Mouse (Mus musculus) MEL (cell line): Measurements from ENCODE around the gene Gtsf2. TPM values are rescaled to one million over a fixed set of nuclear protein-coding genes. Genes with fewer than 3 reads are reported as not detected.

Experiments
- DNase-seq: peaks from one replicate; pipeline ENCODE4 v3.0.0; 2011; ENCODE audit warnings: low read depth, low spot score
- H3K27ac ChIP-seq: 2 replicates; pipeline ENCODE4 v1.5.1; 2012; ENCODE audit warnings: low read depth, mild to moderate bottlenecking, control low read depth, low read length, moderate library complexity; ENCODE audit not compliant: control insufficient read depth
- H3K27me3 ChIP-seq, 2 experiments: fragments of 150-350 bp in 1 of 2; sonication (generic) in 1 of 2; 2 replicates each; pipeline ENCODE4 v1.6.1; 2012; ENCODE audit warnings: low read length in 2 of 2, mild to moderate bottlenecking in 2 of 2, improper control_type of control experiment in 1 of 2, moderate library complexity in 1 of 2; ENCODE audit not compliant: insufficient read depth in 2 of 2, control insufficient read depth in 1 of 2
- H3K36me3 ChIP-seq, 2 experiments: 2 replicates each; pipeline ENCODE4 v1.6.1; 2012 to 2014; ENCODE audit warnings: low read length in 2 of 2, improper control_type of control experiment in 1 of 2, inconsistent platforms in 1 of 2, mild to moderate bottlenecking in 1 of 2; ENCODE audit not compliant: insufficient read depth in 2 of 2, control insufficient read depth in 1 of 2
- H3K4me1 ChIP-seq, 2 experiments: fragments of 150-350 bp in 1 of 2; sonication (generic) in 1 of 2; 2 replicates each; pipeline ENCODE4 v1.6.1; 2012; ENCODE audit warnings: low read length in 2 of 2, improper control_type of control experiment in 1 of 2, mild to moderate bottlenecking in 1 of 2; ENCODE audit not compliant: insufficient read depth in 2 of 2, control insufficient read depth in 1 of 2
- H3K4me3 ChIP-seq, 2 experiments: fragments of 150-350 bp in 1 of 2; sonication (generic) in 1 of 2; 2 replicates each; pipeline ENCODE4 v1.5.1; 2012; ENCODE audit warnings: low read depth in 2 of 2, low read length in 2 of 2, mild to moderate bottlenecking in 2 of 2, moderate library complexity in 2 of 2, control low read depth in 1 of 2, improper control_type of control experiment in 1 of 2; ENCODE audit not compliant: control insufficient read depth in 1 of 2, insufficient read depth in 1 of 2
- H3K79me2 ChIP-seq: 2 replicates; pipeline ENCODE4 v1.6.1; 2012; ENCODE audit warnings: mild to moderate bottlenecking, low read length, moderate library complexity; ENCODE audit not compliant: control insufficient read depth, poor library complexity, insufficient read depth
- H3K9ac ChIP-seq: 2 replicates; pipeline ENCODE4 v1.6.1; 2012; ENCODE audit warnings: low read depth, mild to moderate bottlenecking, control low read depth, low read length, moderate library complexity; ENCODE audit not compliant: control insufficient read depth, poor library complexity, severe bottlenecking
- H3K9me3 ChIP-seq: fragments of 150-350 bp; sonication (generic); replicated peaks from 2 replicates; pipeline ENCODE4 v1.6.1; 2012; ENCODE audit warnings: mild to moderate bottlenecking, low read length, improper control_type of control experiment, moderate library complexity; ENCODE audit not compliant: insufficient read depth
- ELF1 ChIP-seq: IDR thresholded peaks from 2 replicates; pipeline ENCODE4 v1.6.1; 2014; ENCODE audit warnings: low read depth, mild to moderate bottlenecking, inconsistent platforms, low read length, improper control_type of control experiment, moderate library complexity
- ETS1 ChIP-seq: IDR thresholded peaks from 2 replicates; pipeline ENCODE4 v1.6.1; 2012; ENCODE audit warnings: low read depth, mild to moderate bottlenecking, inconsistent platforms, low read length, improper control_type of control experiment, moderate library complexity
- GABPA ChIP-seq: IDR thresholded peaks from 2 replicates; pipeline ENCODE4 v1.6.1; 2012; ENCODE audit warnings: low read depth, mild to moderate bottlenecking, inconsistent platforms, low read length, improper control_type of control experiment, moderate library complexity
- GATA1 ChIP-seq: IDR thresholded peaks from 2 replicates; pipeline ENCODE4 v1.6.1; 2011; ENCODE audit warnings: low read depth, low read length, improper control_type of control experiment
- KAT2A ChIP-seq: conservative IDR thresholded peaks from 2 replicates; pipeline ENCODE4 v1.6.1; 2012; ENCODE audit warnings: low read depth, low read length, improper control_type of control experiment, inconsistent platforms
- MAX ChIP-seq: IDR thresholded peaks from 2 replicates; pipeline ENCODE4 v1.6.1; 2011; ENCODE audit warnings: low read length, improper control_type of control experiment
- MEF2A ChIP-seq: IDR thresholded peaks from 2 replicates; pipeline ENCODE4 v1.6.1; 2014; ENCODE audit warnings: low read depth, mild to moderate bottlenecking, inconsistent platforms, low read length, improper control_type of control experiment; ENCODE audit not compliant: poor library complexity, insufficient replicate concordance, severe bottlenecking; ENCODE audit errors: extremely low read depth
- MYB ChIP-seq: IDR thresholded peaks from 2 replicates; pipeline ENCODE4 v1.6.1; 2011; ENCODE audit warnings: mild to moderate bottlenecking, low read depth, low read length, improper control_type of control experiment
- MYC ChIP-seq: IDR thresholded peaks from 2 replicates; pipeline ENCODE4 v1.6.1; 2011; ENCODE audit warnings: low read depth, mild to moderate bottlenecking, low read length, improper control_type of control experiment, moderate library complexity
- RAD21 ChIP-seq: IDR thresholded peaks from 2 replicates; pipeline ENCODE4 v1.6.1; 2011; ENCODE audit warnings: mild to moderate bottlenecking, low read depth, low read length, improper control_type of control experiment
- SMC3 ChIP-seq: IDR thresholded peaks from 2 replicates; pipeline ENCODE4 v1.6.1; 2011; ENCODE audit warnings: low read depth, low read length, improper control_type of control experiment
- TBP ChIP-seq: IDR thresholded peaks from 2 replicates; pipeline ENCODE4 v1.8.0; 2011; ENCODE audit warnings: low read depth, low read length, improper control_type of control experiment
- TCF12 ChIP-seq: IDR thresholded peaks from 2 replicates; pipeline ENCODE4 v1.6.1; 2014; ENCODE audit warnings: low read depth, mild to moderate bottlenecking, inconsistent platforms, low read length, improper control_type of control experiment, moderate library complexity
- USF2 ChIP-seq, 2 experiments: IDR thresholded peaks; 2 replicates each; pipeline ENCODE4 v1.6.1; 2011 to 2012; ENCODE audit warnings: improper control_type of control experiment in 2 of 2, low read length in 2 of 2, borderline replicate concordance in 1 of 2, inconsistent platforms in 1 of 2, low read depth in 1 of 2, mild to moderate bottlenecking in 1 of 2; ENCODE audit not compliant: insufficient read depth in 1 of 2
- ZKSCAN1 ChIP-seq: IDR thresholded peaks from 2 replicates; pipeline ENCODE4 v1.6.1; 2012; ENCODE audit warnings: low read depth, mild to moderate bottlenecking, inconsistent platforms, low read length, improper control_type of control experiment, moderate library complexity
- polyA plus RNA-seq, 2 experiments: library from polyadenylated mRNA; stranded (reverse) in 1 of 2; unstranded in 1 of 2; fragments of >175 nt in 1 of 2; fragments of >200 nt in 1 of 2; gene quantifications; 2 replicates each; pipeline versions ENCODE4 v1.2.1 to v1.2.4; 2012; ENCODE audit warnings: low replicate concordance in 2 of 2, low read depth in 1 of 2; ENCODE audit not compliant: insufficient read length in 2 of 2, insufficient read depth in 1 of 2, missing spikeins in 1 of 2
- total RNA-seq: library from RNA; depleted of rRNA; stranded (reverse); fragments of 300-350 nt; gene quantifications from 2 replicates; pipeline ENCODE4 v1.2.3, GENCODE M21; 2012; rRNA removed

Gene Gtsf2
- not detected in 2 replicates for total RNA-seq
- polyA plus RNA-seq, result not detected

DNA sequence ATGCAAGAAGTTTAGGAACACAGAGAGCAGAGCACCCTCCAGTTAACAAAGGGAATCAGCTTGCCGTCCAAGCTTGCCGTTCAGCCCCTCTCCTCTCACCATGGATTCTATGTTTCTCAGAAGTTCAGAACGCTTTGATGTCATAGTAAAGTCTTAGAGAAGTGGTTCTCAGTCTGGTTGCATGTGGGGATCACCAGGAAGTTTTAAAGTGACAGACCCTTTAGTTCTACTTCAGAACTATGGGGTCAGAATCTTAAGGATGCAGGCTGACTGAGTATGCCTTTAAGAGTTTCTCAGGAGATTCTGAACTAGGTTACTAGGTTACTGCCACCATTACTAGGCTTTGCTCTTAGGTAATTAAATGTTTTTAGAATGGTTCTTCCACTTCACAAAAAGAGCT lies at the start of gene Gtsf2:
Gene Gtsf2 (minus strand): TSS at position 101 of the 400 bp plus-strand sequence.
- H3K4me3 ChIP-seq, result no peak within 1 kb of the TSS
- DNase-seq, result no peak
- H3K4me1 ChIP-seq, result no peaks in the 10 kb centered on the region
- H3K27me3 ChIP-seq, result no peaks in the 10 kb centered on the region
- H3K79me2 ChIP-seq, result no peaks in the 10 kb centered on the region
- no peak within 1 kb of the TSS for H3K27ac ChIP-seq
- H3K9me3 ChIP-seq, result no peaks in the 10 kb centered on the region
- no peak within 1 kb of the TSS for H3K9ac ChIP-seq
- H3K36me3 ChIP-seq, result peaks cover 0 to 2% of the 10 kb centered on the region in 2 experiments; a peak in 1 of 4 replicates
- no peak for TF ChIP-seq ETS1
- TF ChIP-seq GABPA, result no peak
- TF ChIP-seq TCF12, result no peak
- no peak for TF ChIP-seq TBP

- Histone ChIP-seq H3K36me3 (no peaks in the 10 kb centered on the region; a peak in 1 of 4 replicates), H3K4me1 (no peaks in the 10 kb centered on the region), H3K27me3 (no peaks in the 10 kb centered on the region), H3K9ac (no peak overlapping the region), H3K4me3 (no peak overlapping the region), H3K79me2 (no peaks in the 10 kb centered on the region), H3K27ac (no peak overlapping the region), H3K9me3 (no peaks in the 10 kb centered on the region)
- DNase-seq, result no peak
- TF ChIP-seq ETS1 (no peak), MYB (no peak), USF2 (IDR thresholded peaks at IDR 0.05; ENCODE audit: borderline replicate concordance in 1 of 2, insufficient read depth in 1 of 2, low read depth in 1 of 2, low read length in 2 of 2) (no peak), ELF1 (no peak), ZKSCAN1 (no peak), MYC (no peak), GATA1 (no peak), SMC3 (no peak), TCF12 (no peak), MEF2A (no peak), KAT2A (no peak), RAD21 (no peak), MAX (no peak)
Measured at GRCm38 (mm10) chr15:103496204-103497140, 48.2 kb upstream of the Gtsf2 start.
